Mouse (Mus musculus) kidney, adult 8-10 months (tissue): ENCODE results near the gene R3hcc1l.

ENCODE experiments used
- DNase-seq, 2 experiments: peaks; one replicate each; pipeline ENCODE4 v3.0.0; 2022

The R3hcc1l gene

GRCm38 (mm10) chr19:42558701-42559100 lies 40.1 kb downstream of the R3hcc1l start:
- no peak for DNase-seq

DNA sequence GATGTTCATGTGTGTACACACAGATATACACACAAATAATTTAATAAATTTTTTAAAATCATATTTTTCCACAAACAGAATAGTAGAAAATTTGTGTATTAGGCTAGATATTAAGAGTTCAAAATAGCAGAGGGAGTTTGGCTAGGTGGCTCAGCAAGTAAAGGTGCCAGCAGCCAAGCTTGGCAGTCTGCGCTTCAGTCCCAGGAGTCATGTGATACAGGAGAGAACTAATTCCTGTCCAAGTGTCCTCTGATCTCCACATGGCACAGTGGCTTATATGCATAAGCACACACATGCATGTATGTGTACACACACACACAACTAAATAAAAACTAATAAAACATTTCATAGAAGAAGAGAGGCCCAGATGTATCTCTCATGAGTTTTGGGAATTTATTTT lies 43.4 kb downstream of the R3hcc1l start:
- peak in 1 of 2 experiments; percentile 14 for DNase-seq

- DNase-seq: no peak
Observed at GRCm38 (mm10) chr19:42562981-42563380, 44.4 kb downstream of the R3hcc1l start.

DNA sequence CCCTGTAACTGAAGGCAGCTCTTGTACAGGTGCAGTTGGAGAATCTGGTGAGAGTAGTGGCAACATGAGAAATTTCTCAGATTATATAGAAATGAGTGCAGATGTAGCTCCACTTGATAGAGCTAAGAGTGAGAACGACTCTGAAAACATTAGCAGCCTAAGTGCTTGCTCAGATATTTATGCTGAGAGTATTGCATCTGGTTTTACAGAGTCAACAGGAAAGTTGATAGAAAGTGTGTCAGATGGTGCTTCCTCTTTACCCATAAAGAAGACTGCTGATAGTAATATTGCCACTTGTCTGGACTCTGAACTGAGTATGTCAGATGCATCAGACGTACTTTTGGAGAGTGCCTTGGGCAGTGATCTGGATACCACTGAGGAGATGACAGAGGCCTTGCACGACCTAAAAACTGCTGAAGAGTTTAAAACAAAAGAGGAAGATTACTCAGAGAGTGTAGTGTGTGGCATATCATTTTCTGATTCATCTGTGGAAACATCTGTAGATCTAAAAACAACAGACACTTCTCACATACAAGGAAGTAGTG lies 45.2 kb downstream of the R3hcc1l start:
- DNase-seq: no peak

- DNase-seq: no peak
Observed at GRCm38 (mm10) chr19:42566283-42567019, 47.9 kb downstream of the R3hcc1l start.

- no peak for DNase-seq
Observed at GRCm38 (mm10) chr19:42567020-42567419, 48.5 kb downstream of the R3hcc1l start.

DNA sequence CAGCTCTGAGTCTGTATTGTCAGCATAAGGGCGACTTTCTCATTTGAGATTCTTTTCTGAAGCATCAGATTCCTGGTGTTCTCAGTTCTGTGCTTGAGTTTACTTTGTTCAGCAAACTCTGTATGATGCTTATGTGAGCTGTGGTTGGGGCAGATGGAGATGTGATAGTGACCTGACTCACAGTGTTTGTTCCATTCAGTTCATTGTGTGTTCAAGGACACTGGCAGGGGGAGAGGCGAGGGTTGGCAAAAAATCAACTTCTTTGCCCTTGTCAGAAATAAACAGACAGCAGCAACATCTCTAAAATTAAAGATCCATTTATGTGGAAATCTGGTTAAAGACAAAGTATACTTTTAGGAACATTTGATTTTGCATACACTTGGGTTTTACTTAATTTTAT lies 50.5 kb downstream of the R3hcc1l start:
- DNase-seq: no peak

DNA sequence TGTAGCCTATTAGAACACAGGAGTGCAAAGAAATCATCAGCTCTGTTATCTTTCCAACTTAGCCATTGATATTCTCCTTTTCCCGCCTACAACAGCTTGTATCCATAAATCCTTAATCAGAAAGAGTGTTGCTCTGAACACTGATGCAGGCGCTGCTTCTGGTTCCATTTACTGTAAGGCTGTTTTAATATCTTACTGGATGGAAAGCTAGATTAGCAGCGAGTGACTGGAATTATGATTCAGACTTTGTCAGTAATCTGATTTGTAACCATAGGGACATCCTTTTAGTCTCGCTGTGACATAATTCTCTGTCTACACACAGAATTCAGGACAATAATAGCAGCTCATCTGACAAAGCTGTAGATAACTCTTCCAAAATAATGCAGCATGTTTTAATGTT lies 52.7 kb downstream of the R3hcc1l start:
- DNase-seq: no peak

GRCm38 (mm10) chr19:42575317-42575716 lies 56.8 kb downstream of the R3hcc1l start:
- DNase-seq: no peak

DNA sequence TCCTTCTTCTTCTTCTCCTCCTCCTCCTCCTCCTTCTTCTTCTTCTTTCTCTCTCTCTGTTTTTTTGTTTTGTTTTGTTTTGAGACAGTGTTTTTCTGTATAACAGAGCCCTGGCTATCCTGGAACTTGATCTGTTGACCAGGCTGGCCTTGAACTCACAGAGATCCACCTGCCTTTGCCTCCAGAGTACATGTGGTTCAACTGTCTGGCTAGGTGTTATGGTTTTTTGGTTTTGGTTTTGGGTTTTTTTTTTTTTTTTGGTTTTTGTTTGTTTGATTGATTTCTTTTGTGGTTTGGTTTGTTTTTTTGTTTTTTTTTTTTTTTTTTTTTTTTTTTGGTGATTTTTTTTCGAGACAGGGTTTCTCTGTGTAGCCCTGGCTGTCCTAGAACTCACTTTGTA lies 58.3 kb downstream of the R3hcc1l start:
- DNase-seq: no peak

- DNase-seq: no peak
Observed at GRCm38 (mm10) chr19:42578631-42579030, 60.1 kb downstream of the R3hcc1l start.

DNA sequence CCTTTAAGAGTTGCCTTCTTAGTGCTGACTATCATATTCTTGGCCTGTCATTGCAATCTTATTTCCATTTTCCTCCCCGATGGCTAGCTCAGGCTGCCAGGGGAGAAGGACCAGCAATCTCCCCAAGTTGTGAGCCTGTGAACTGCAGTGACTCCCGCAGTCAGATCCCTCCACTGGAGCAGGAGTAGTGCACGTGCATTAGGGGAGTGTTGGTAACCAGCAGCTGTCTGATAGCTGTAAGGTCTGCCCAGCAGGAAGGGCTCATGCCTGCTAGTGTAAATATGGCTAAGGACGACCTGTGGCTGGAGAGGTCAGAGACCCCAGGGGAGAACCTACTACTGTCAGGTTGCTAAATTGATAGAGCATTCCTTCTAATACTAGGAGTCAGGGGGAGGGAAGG lies 62.1 kb downstream of the R3hcc1l start:
- no peak for DNase-seq

GRCm38 (mm10) chr19:42582811-42583370 lies 64.3 kb downstream of the R3hcc1l start:
- no peak for DNase-seq

GRCm38 (mm10) chr19:42583677-42584076 lies 65.1 kb downstream of the R3hcc1l start:
- DNase-seq: no peak

DNA sequence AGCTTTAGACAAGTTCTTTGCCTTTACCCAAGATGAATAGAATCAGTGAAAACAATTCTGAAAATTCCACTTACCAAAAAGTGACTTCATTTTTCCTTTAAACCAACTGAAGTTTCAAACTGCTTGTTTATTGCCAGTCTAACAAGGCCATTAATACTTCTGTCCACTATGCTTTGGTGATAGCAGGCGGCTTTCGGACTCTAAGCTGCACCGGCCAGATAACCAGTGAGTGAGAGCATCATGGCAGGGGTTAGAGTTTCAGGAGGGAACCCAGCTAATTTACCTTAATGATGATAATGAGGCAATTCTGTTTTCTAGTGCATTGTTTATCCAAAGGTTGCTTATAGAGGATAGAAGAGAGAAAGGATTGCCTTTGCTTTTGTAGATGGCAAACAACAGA lies 65.6 kb downstream of the R3hcc1l start:
- DNase-seq: no peak

DNA sequence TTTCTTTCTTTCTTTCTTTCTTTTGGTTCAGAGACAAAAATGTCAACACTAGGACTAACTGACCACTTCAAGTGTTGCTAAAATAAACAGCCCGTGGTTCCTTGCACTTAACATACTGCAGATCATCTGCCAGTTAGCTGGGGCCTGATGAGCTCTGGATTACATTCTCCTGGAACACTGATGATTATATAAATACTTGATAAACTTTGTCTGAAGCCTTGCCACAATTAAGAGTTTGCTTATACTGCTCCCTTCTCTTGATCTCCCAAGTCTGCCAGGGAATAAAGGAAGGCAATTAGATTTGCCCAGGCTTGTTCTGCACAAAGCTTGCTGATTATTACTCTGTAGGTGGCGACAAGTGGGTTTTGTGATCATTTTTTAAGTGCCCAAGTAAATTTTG lies 69.1 kb downstream of the R3hcc1l start:
- no peak for DNase-seq

DNA sequence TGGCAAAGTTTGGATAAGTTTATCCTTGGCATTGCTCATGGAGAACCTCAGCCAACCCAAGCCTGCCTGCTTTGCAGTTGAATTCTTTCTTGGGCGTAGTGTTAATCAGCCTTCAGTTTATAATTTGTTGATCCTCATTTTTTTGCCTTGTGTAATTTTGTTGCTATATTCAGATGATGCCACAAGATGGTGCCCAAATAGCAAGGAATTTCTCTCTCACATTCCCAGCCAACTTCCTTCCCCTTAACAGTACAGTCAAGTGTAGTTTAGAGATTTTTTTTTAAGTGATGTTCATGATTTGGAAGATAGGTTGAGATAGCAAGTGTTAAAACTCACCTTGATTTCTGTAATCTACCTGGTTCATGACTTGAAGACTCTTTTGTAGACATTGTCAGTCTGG lies 70.7 kb downstream of the R3hcc1l start:
- no peak for DNase-seq

- DNase-seq: no peak
Observed at GRCm38 (mm10) chr19:42591534-42591933, 73.0 kb downstream of the R3hcc1l start.

- DNase-seq: no peak
Observed at GRCm38 (mm10) chr19:42593456-42593855, 74.9 kb downstream of the R3hcc1l start.

DNA sequence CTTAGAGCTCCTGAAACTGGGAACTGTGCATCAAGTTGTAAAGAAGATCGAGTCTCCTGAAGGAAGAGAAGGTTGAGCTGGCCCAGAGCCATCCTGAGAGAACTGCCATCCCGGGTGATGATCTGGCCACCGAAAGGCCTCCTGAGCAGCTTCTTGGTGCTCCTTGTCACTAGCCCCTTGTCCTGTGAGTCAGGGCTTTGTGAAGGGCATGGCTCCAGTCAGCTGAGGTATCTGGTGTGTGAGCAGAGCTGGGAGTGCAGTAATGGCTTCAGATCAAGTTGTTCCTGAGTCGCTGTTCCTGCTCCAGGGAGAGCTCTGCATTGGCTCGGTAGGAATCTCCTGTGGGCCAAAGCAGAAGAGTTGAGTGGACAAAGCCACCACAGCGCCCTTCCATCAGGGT lies 76.5 kb downstream of the R3hcc1l start:
- DNase-seq: no peak

DNA sequence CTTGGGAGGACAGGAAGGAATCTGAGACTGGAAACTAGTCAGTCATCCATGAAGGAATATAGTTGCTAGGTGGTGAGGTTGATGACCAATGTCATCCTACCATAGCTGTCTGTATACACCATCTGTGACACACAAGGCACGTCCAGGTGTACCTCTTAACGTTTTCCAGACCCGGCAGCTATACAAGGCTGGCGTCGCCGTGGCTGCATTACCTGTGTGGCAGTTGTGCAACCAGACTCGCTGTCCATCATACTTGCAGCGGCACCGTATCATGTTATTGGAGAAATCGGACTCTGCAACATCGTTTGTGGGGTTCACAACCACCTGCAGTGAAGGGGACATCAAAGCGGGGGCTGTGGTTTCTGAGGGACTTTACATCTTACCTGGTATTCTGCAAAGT lies 78.7 kb downstream of the R3hcc1l start:
- DNase-seq: no peak

DNA sequence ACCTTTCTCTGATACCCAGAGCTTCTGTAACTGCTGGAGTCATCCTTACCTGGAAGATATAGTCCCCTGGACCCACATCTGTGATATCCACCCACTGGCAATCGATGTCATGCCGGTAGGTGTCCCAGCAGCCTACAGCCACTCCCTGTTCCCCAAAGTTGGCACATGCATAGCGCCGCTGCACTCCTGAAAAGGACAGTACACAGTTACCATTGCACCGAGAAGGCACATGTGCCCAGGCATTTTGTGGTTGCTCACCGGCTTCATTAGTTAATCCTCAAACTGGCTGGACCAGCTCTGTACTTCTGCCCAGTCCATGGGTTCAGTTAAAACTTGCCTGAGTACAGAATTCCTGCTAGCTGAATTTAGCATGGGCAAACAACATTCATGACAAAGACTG lies 79.3 kb downstream of the R3hcc1l start:
- peak; percentile 25 to 39 for DNase-seq

GRCm38 (mm10) chr19:42599891-42600290 lies 81.3 kb downstream of the R3hcc1l start:
- DNase-seq: peak; percentile 27 to 52

GRCm38 (mm10) chr19:42600591-42600990 lies 82.0 kb downstream of the R3hcc1l start:
- DNase-seq: no peak

DNA sequence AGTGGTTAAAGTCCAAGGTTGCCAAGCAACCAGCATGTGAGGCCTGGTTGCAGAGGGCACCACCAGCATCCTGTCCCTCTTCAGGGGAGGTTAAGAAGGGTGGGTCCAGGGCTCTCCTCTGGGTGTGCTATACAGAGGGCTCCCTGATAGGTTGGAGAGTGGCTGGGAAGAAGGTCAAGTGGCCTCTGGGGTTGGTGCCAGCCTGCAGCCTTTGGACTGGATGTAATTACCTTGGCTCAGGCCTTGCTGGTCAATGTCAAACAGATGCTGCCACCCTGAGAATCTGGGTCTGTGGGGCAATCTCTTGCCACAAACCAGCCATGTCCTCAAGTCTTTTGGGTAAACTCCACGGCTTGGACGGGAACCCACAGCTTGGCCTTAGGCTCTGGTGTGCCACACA lies 82.9 kb downstream of the R3hcc1l start:
- DNase-seq: peak; percentile 46 to 68
